Mouse (Mus musculus): Measurements from ENCODE around the gene Zbtb14. TPM values are rescaled to one million over a fixed set of nuclear protein-coding genes. Genes with fewer than 3 reads are reported as not detected.

The Zbtb14 gene
- total RNA-seq, 2 experiments from 2014 or later = 24.5 to 25.1 TPM

DNA sequence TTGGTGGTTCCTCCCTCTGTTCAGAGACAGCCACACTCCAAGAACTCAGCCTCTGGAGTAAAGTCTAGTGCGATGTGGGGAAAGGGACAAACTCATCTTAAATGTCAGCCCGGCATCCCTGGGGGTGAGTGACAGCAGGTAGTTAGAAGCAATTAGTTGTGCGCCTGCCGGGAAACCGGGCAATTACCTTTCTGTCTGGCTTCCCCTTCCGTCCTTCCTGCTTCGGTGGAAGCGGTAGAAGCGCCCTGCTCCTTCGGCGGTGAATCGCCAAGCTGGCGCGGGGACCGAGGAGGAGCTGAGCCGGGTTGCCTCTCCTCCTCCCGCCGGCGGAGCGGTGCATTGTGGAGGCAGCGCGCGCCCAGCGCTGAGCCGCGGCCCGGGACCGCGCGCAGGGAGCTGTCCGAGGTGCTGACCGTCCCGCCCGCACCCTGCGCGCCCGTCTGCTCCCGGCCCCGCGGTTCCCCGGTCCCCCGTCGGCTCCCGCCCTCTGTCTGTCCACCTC is 56.2 kb downstream of the Zbtb14 start, which contains the start of gene Akain1:
TSS of gene Akain1 (plus strand) at position 337 of the 502 bp plus-strand sequence.
- intact Hi-C loops (cut with DNase I) = no loop called here
- DNase-seq (ENCODE audit: extremely low spot score in 1 of 2, low spot score in 2 of 2) = peak in 1 of 2 experiments; percentile 79

DNA sequence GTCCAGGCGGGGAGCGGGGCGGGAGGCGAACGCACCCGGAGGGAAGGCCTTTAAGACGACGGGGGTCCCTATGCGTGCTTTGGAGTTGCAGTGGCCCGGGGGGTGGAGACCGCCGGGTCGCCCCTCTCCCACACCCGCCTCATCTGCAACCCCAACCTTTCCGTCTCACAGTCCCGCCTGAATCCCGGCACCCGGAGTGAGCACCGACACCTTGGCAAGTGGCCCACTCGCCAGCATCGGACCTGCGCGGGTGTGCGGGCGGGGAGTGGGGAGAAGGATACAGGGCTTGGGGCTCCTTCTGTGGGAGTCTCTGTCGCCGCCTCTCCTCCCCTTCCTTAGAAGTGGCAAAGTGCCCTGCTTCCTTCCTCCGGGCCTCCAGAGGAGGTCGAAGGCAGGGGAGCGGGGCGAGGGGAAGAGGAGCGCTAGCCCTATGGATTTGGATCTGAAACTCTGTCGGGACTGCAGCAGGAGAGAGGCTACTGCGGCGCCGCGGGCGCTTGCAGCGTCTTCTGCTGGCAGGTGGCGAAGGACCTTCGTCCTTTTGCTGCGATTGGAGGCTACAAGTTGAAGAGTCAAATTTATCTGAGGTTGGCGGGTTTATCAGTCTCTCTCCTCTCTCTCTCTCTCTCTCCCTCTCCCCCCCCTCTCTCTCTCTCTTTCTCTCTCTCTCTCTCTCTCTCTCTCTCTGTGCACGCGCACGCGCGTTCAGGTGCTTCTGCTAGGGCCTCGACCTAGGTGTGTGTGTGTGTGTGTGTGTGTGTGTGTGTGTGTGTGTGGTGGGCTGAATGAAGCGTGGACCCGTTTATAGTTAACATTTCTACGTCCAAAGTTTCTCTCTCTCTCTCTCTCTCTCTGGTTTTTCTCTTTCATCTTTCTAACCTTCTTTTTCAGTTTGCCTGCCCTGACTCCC is 57.0 kb downstream of the Zbtb14 start:
- intact Hi-C loops (cut with DNase I) = no loop called here
- peak in 1 of 2 experiments; percentile 51 for DNase-seq (ENCODE audit: extremely low spot score in 1 of 2, low spot score in 2 of 2)

Other genes starting within 250 kb of the Zbtb14 start
- 1 to 10 TPM in 1 of 2 experiments, under 1 TPM in 1; 0.93 to 1.8 TPM for gene Akain1, start 56.3 kb downstream of the Zbtb14 start, total RNA-seq (2021)